Mouse (Mus musculus) kidney, adult 2 months (tissue): ENCODE data around the gene Iglon5. TPM values are rescaled to one million over a fixed set of nuclear protein-coding genes. Genes with fewer than 3 reads are reported as not detected.

Source experiments
- DNase-seq: peaks from one replicate; pipeline ENCODE4 v3.0.0; 2021
- H3K27ac ChIP-seq: fragments of 200-500 bp; 2 replicates; pipeline ENCODE4 v1.5.1; 2012; ENCODE audit warnings: low read depth, low read length, control low read depth, inconsistent platforms; ENCODE audit not compliant: insufficient read depth
- H3K27me3 ChIP-seq: fragments of 200-500 bp; replicated peaks from 2 replicates; pipeline ENCODE4 v1.6.1; 2012; ENCODE audit warnings: mild to moderate bottlenecking, moderate library complexity, low read length, inconsistent platforms; ENCODE audit not compliant: control insufficient read depth, insufficient read depth
- H3K36me3 ChIP-seq: fragments of 200-500 bp; 2 replicates; pipeline ENCODE4 v1.6.1; 2012; ENCODE audit warnings: mild to moderate bottlenecking, moderate library complexity, low read length, inconsistent platforms; ENCODE audit not compliant: control insufficient read depth, insufficient read depth
- H3K4me1 ChIP-seq: fragments of 200-500 bp; 2 replicates; pipeline ENCODE4 v1.6.1; 2011; ENCODE audit warnings: low read length; ENCODE audit not compliant: control insufficient read depth, insufficient read depth
- H3K4me3 ChIP-seq: fragments of 200-500 bp; 2 replicates; pipeline ENCODE4 v1.5.1; 2011; ENCODE audit warnings: mild to moderate bottlenecking, low read depth, low read length, control low read depth; ENCODE audit not compliant: insufficient read depth
- CTCF ChIP-seq: fragments of 200-500 bp; conservative IDR thresholded peaks from 2 replicates; pipeline ENCODE4 v1.5.1; 2011; ENCODE audit warnings: low read depth, mild to moderate bottlenecking, control low read depth, low read length, moderate library complexity, mixed read lengths; ENCODE audit not compliant: insufficient read depth, insufficient read length
- POLR2A ChIP-seq: fragments of 200-500 bp; IDR thresholded peaks from one replicate; pipeline ENCODE4 v1.6.1; 2011; ENCODE audit warnings: low read depth, low read length, control low read depth
- WGBS: fragments of 180-500 bp; shearing (Covaris S2); methylation state at CpG from one replicate; pipeline ENCODE4 v1.1.7; 2018; 5-methylcytosine and 5-hydroxymethylcytosine counted together
- polyA plus RNA-seq: library from polyadenylated mRNA; depleted of rRNA; stranded (reverse); fragments of >200 nt; gene quantifications from 2 replicates; pipeline ENCODE4 v1.2.3, GENCODE M21; 2012

Gene Iglon5
- polyA plus RNA-seq, 1 experiment, result 1.1 TPM

- Histone ChIP-seq H3K27ac (no peak overlapping the region), H3K4me1 (no peaks in the 10 kb centered on the region), H3K27me3 (no peaks in the 10 kb centered on the region; the same call in 1 of the 2 replicates), H3K4me3 (no peak overlapping the region), H3K36me3 (no peaks in the 10 kb centered on the region)
- TF ChIP-seq POLR2A, result no peak
- TF ChIP-seq CTCF, result no peak
- no peak for DNase-seq
- WGBS, result 76% methylated on average over 5 of the region's 5 CpGs
Measured at GRCm38 (mm10) chr7:43515076-43515475, 25.2 kb upstream of the Iglon5 start.

- Histone ChIP-seq H3K4me1 (no peaks in the 10 kb centered on the region), H3K27me3 (no peaks in the 10 kb centered on the region; the same call in 1 of the 2 replicates), H3K4me3 (no peak overlapping the region), H3K27ac (no peak overlapping the region), H3K36me3 (no peaks in the 10 kb centered on the region)
- WGBS, result 75% methylated on average over 4 of the region's 4 CpGs
- no peak for DNase-seq
- TF ChIP-seq POLR2A, result no peak
- no peak for TF ChIP-seq CTCF
Measured at GRCm38 (mm10) chr7:43512519-43512918, 22.6 kb upstream of the Iglon5 start.

GRCm38 (mm10) chr7:43511707-43512478, 22.0 kb upstream of the Iglon5 start:
- Histone ChIP-seq H3K4me3 (no peak overlapping the region), H3K4me1 (no peaks in the 10 kb centered on the region), H3K27me3 (no peaks in the 10 kb centered on the region; the same call in 1 of the 2 replicates), H3K36me3 (no peaks in the 10 kb centered on the region), H3K27ac (no peak overlapping the region)
- DNase-seq, result no peak
- TF ChIP-seq POLR2A (no peak), CTCF (no peak)
- WGBS, result 46% methylated on average over 4 of the region's 4 CpGs

GRCm38 (mm10) chr7:43495343-43496021, 5.6 kb upstream of the Iglon5 start:
- no peaks in the 10 kb centered on the region for H3K36me3 ChIP-seq
- WGBS, result 13% methylated on average over 21 of the region's 21 CpGs
- peak; percentile 52 for DNase-seq

GRCm38 (mm10) chr7:43490861-43491260, 986 bp upstream of the Iglon5 start:
- WGBS, result 50% methylated on average over 9 of the region's 9 CpGs
- Histone ChIP-seq H3K36me3 (no peaks in the 10 kb centered on the region), H3K4me3 (no peak overlapping the region), H3K27ac (no peak overlapping the region), H3K4me1 (no peaks in the 10 kb centered on the region), H3K27me3 (no peaks in the 10 kb centered on the region)
- DNase-seq, result no peak
- no peak for TF ChIP-seq POLR2A
- TF ChIP-seq CTCF, result no peak

More at GRCm38 (mm10) chr7:43495343-43496021, 5.6 kb upstream of the Iglon5 start:
- Histone ChIP-seq H3K27ac (no peak overlapping the region), H3K27me3 (no peaks in the 10 kb centered on the region), H3K4me3 (no peak overlapping the region), H3K4me1 (no peaks in the 10 kb centered on the region)
- TF ChIP-seq CTCF (peak; percentile 67), POLR2A (no peak)

- Histone ChIP-seq H3K27ac (no peak overlapping the region), H3K4me1 (no peaks in the 10 kb centered on the region), H3K36me3 (no peaks in the 10 kb centered on the region), H3K4me3 (no peak overlapping the region), H3K27me3 (no peaks in the 10 kb centered on the region)
- no peak for DNase-seq
- TF ChIP-seq POLR2A (no peak), CTCF (no peak)
- under 1% methylated on average over 13 of the region's 13 CpGs for WGBS
Measured at GRCm38 (mm10) chr7:43490182-43490584, 308 bp upstream of the Iglon5 start.

GRCm38 (mm10) chr7:43488646-43489045, 1.2 kb downstream of the Iglon5 start:
- H3K4me3 ChIP-seq, result no peak overlapping the region
- H3K27ac ChIP-seq, result no peak overlapping the region
- H3K4me1 ChIP-seq, result no peaks in the 10 kb centered on the region
- DNase-seq, result no peak
- no peaks in the 10 kb centered on the region for H3K36me3 ChIP-seq
- WGBS, result 20% methylated on average over 5 of the region's 5 CpGs
- no peaks in the 10 kb centered on the region for H3K27me3 ChIP-seq
- no peak for TF ChIP-seq CTCF
- no peak for TF ChIP-seq POLR2A
